ENCODE assay signal across 9 mouse cellular contexts in genomic region chr2:129911203-129911921, GRCm38 (mm10).
DNase-seq lines count a peak whose midpoint lies in the region; ATAC-seq lines count a peak whose summit lies in the region.
"Had no signal": no experiment of that assay in that cellular context is flagged by ENCODE, and none has a peak within 500 bp of the region (broad histone marks: within the 10 kb centered on the region; RNA-seq: fewer than 3 reads in every experiment).

No protein-coding gene starts in this region.

- H3K4me3 ChIP-seq in hindbrain, embryonic 15.5 days = no peak overlapping the region
- H3K4me3 ChIP-seq in limb, embryonic 15.5 days = no peak overlapping the region

- H3K27me3 ChIP-seq in hindbrain, embryonic 15.5 days = 0 out of 2 replicates have a peak, but pooled peaks cover 8% of the 10 kb centered on the region
- peaks cover 10% of the 10 kb centered on the region for H3K27me3 ChIP-seq in limb, embryonic 15.5 days

- peak overlapping the region; percentile 24 for H3K4me2 ChIP-seq in hindbrain, embryonic 15.5 days
- peak overlapping the region; percentile 24 for H3K4me2 ChIP-seq in limb, embryonic 15.5 days

- DNase-seq in embryo, embryonic 10 days (ENCODE audit: low spot score) = peak; percentile 11
- no peak for DNase-seq in embryo, embryonic 9.5 days (ENCODE audit: extremely low spot score)
- DNase-seq in R1 (ENCODE audit: low read depth, low spot score) = peak; percentile 2
- no peak for DNase-seq in adrenal gland, postnatal 25 days
- DNase-seq in thymus, adult 18-20 months = no peak
- no peak for DNase-seq in adrenal gland, adult 2 months
- DNase-seq: gastrocnemius, postnatal 10 days had no signal

- no peak overlapping the region for H3K9ac ChIP-seq in hindbrain, embryonic 15.5 days
- H3K9ac ChIP-seq in limb, embryonic 15.5 days = no peak overlapping the region

- ATAC-seq in hindbrain, embryonic 15.5 days (ENCODE audit: low FRiP score, low read depth) = no peak
- no peak for ATAC-seq in limb, embryonic 15.5 days (ENCODE audit: insufficient number of reproducible peaks, low FRiP score, low TSS enrichment, low read depth)

- WGBS in hindbrain, embryonic 15.5 days = 53% methylated on average over 19 of the region's 19 CpGs
- WGBS in limb, embryonic 15.5 days = 25% methylated on average over 19 of the region's 19 CpGs

- H3K9me3 ChIP-seq in hindbrain, embryonic 15.5 days = no peaks in the 10 kb centered on the region
- no peaks in the 10 kb centered on the region for H3K9me3 ChIP-seq in limb, embryonic 15.5 days

- no peaks in the 10 kb centered on the region for H3K36me3 ChIP-seq in hindbrain, embryonic 15.5 days
- H3K36me3 ChIP-seq in limb, embryonic 15.5 days = no peaks in the 10 kb centered on the region

- H3K4me1 ChIP-seq in hindbrain, embryonic 15.5 days (replicated peaks) = peaks cover 21% of the 10 kb centered on the region
- H3K4me1 ChIP-seq in limb, embryonic 15.5 days = peaks cover 14% of the 10 kb centered on the region

- no peak overlapping the region for H3K27ac ChIP-seq in hindbrain, embryonic 15.5 days (replicated peaks)
- no peak overlapping the region for H3K27ac ChIP-seq in limb, embryonic 15.5 days

Comparison
In these comparisons a context has a peak if more than half of its experiments do, and no peak if none do; other contexts are left out.
1. DNase-seq: peak in embryo, embryonic 10 days (single experiment) and R1 (single experiment); none in embryo, embryonic 9.5 days (single experiment), adrenal gland, postnatal 25 days (single experiment), thymus, adult 18-20 months (0 of 2) and adrenal gland, adult 2 months (single experiment).